Mouse (Mus musculus) spleen, adult 2 months (tissue): ENCODE data around the gene Capn6. TPM values are rescaled to one million over a fixed set of nuclear protein-coding genes. Genes with fewer than 3 reads are reported as not detected.

Experiments used
- DNase-seq, 2 experiments: peaks; one replicate each; pipeline versions ENCODE4 v3.0.0 to v3.0.0-alpha.2; 2012 to 2021; ENCODE audit warnings: low spot score in 2 of 2, low read depth in 1 of 2
- H3K27ac ChIP-seq: fragments of 200-500 bp; 2 replicates; pipeline ENCODE4 v1.5.1; 2012; ENCODE audit warnings: low read length, inconsistent platforms; ENCODE audit not compliant: insufficient read depth
- H3K27me3 ChIP-seq: fragments of 200-500 bp; 2 replicates; pipeline ENCODE4 v1.6.1; 2012; ENCODE audit warnings: mild to moderate bottlenecking, moderate library complexity, low read length, inconsistent platforms; ENCODE audit not compliant: control insufficient read depth, insufficient read depth
- H3K36me3 ChIP-seq: fragments of 200-500 bp; 2 replicates; pipeline ENCODE4 v1.6.1; 2012; ENCODE audit warnings: mild to moderate bottlenecking, low read length, inconsistent platforms; ENCODE audit not compliant: control insufficient read depth, insufficient read depth
- H3K4me1 ChIP-seq: fragments of 200-500 bp; 2 replicates; pipeline ENCODE4 v1.6.1; 2011; ENCODE audit warnings: inconsistent platforms; ENCODE audit not compliant: control insufficient read depth, insufficient read depth, insufficient read length
- H3K4me3 ChIP-seq: fragments of 200-500 bp; 2 replicates; pipeline ENCODE4 v1.5.1; 2011; ENCODE audit warnings: mild to moderate bottlenecking, inconsistent platforms; ENCODE audit not compliant: insufficient read depth, insufficient read length; ENCODE audit errors: extremely low read depth
- CTCF ChIP-seq: fragments of 200-500 bp; IDR thresholded peaks from 2 replicates; pipeline ENCODE4 v1.5.1; 2011; ENCODE audit warnings: mild to moderate bottlenecking, inconsistent platforms; ENCODE audit not compliant: insufficient read depth, insufficient read length, insufficient replicate concordance; ENCODE audit errors: extremely low read depth
- POLR2A ChIP-seq: fragments of 200-500 bp; IDR thresholded peaks from 2 replicates; pipeline ENCODE4 v1.6.1; 2011; ENCODE audit warnings: low read depth, low read length, inconsistent platforms
- WGBS: fragments of 180-500 bp; shearing (Covaris S2); methylation state at CpG from one replicate; pipeline ENCODE4 v1.1.7; 2018; 5-methylcytosine and 5-hydroxymethylcytosine counted together
- polyA plus RNA-seq: library from polyadenylated mRNA; depleted of rRNA; stranded (reverse); fragments of >200 nt; gene quantifications from 2 replicates; pipeline ENCODE4 v1.2.3, GENCODE M21; 2012; rRNA removed

Capn6 gene
- polyA plus RNA-seq, 1 experiment: 0.07 TPM

DNA sequence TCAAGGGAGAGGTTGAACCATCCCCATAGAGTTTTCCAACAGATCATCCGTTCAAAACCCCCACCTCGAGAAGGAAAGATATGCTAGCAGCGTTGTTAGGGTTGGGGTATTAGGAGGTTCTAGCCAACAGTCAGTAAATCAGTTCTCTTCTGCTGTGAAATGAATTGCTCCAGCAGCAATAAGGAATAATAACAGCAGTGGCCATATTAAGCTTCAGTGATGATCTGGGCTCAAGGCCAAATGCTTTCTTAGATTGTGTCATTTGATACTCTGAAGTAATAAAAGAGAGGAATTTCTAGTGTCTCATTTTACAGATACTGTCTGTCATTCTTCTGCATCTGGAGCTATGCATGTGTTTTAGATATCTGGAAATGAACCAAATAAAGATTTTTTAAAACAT lies 64.7 kb downstream of the Capn6 start:
- TF ChIP-seq POLR2A: no peak
- TF ChIP-seq CTCF: no peak
- no peak overlapping the region for H3K27ac ChIP-seq
- WGBS: 81% methylated on average over 3 of the region's 3 CpGs
- DNase-seq: no peak
- H3K27me3 ChIP-seq: no peaks in the 10 kb centered on the region
- no peaks in the 10 kb centered on the region for H3K4me1 ChIP-seq
- no peaks in the 10 kb centered on the region for H3K36me3 ChIP-seq
- no peak overlapping the region for H3K4me3 ChIP-seq

Other genes starting within 250 kb of the Capn6 start
- not detected in 2 replicates for gene Dcx, start 105.9 kb upstream of the Capn6 start, polyA plus RNA-seq